Comparison of ENCODE assay signal across 8 mouse cellular contexts in genomic region chr2:130697821-130698266, GRCm38 (mm10). TPM values are rescaled to one million over a fixed set of nuclear protein-coding genes. Genes with fewer than 3 reads are reported as not detected.
DNase-seq lines count a peak whose midpoint lies in the region; ATAC-seq lines count a peak whose summit lies in the region.

No protein-coding gene starts in this region.

- peak overlapping the region; percentile 57 for H3K4me3 ChIP-seq in hindbrain, embryonic 15.5 days
- H3K4me3 ChIP-seq in neural tube, embryonic 11.5 days (ENCODE audit: low read depth, low read length): peak overlapping the region; percentile 50

- peak overlapping the region; percentile 100 for H3K4me2 ChIP-seq in hindbrain, embryonic 15.5 days
- peak overlapping the region; percentile 99 for H3K4me2 ChIP-seq in neural tube, embryonic 11.5 days (ENCODE audit: low read depth)

- H3K9me3 ChIP-seq in hindbrain, embryonic 15.5 days: no peaks in the 10 kb centered on the region
- no peaks in the 10 kb centered on the region for H3K9me3 ChIP-seq in neural tube, embryonic 11.5 days (ENCODE audit: control insufficient read depth, low read length)

- H3K36me3 ChIP-seq in hindbrain, embryonic 15.5 days: no peaks in the 10 kb centered on the region
- no peaks in the 10 kb centered on the region for H3K36me3 ChIP-seq in neural tube, embryonic 11.5 days (ENCODE audit: control insufficient read depth, insufficient read depth, low read length)

- WGBS in hindbrain, embryonic 15.5 days: 2% methylated on average over 14 of the region's 14 CpGs
- WGBS in neural tube, embryonic 11.5 days: 2% methylated on average over 14 of the region's 14 CpGs

- H3K4me1 ChIP-seq in hindbrain, embryonic 15.5 days (replicated peaks): peaks cover 20% of the 10 kb centered on the region
- H3K4me1 ChIP-seq in neural tube, embryonic 11.5 days (ENCODE audit: control insufficient read depth, insufficient read depth, low read length): peaks cover 7% of the 10 kb centered on the region

- H3K27me3 ChIP-seq in hindbrain, embryonic 15.5 days: peaks cover 41% of the 10 kb centered on the region
- peaks cover 35% of the 10 kb centered on the region for H3K27me3 ChIP-seq in neural tube, embryonic 11.5 days (ENCODE audit: control insufficient read depth, insufficient read depth, low read length)

- ATAC-seq in frontal cortex, adult (ENCODE audit: low TSS enrichment): peak; percentile 55; the same call in 1 of the 2 replicates
- no peak for ATAC-seq in hindbrain, embryonic 15.5 days (ENCODE audit: low FRiP score, low read depth)
- ATAC-seq in neural tube, embryonic 11.5 days (ENCODE audit: insufficient read depth, low FRiP score, low TSS enrichment): peak; percentile 53; the same call in 1 of the 2 replicates

- H3K27ac ChIP-seq in hindbrain, embryonic 15.5 days (replicated peaks): no peak overlapping the region
- no peak overlapping the region for H3K27ac ChIP-seq in neural tube, embryonic 11.5 days (ENCODE audit: low read depth, low read length)

- no peak for DNase-seq in frontal cortex, postnatal 10 days (ENCODE audit: low spot score in 2 of 2)
- DNase-seq in right cerebral cortex, adult 18-20 months: peak; percentile 44
- DNase-seq in right cerebral cortex, postnatal 10 days (ENCODE audit: low spot score in 2 of 2): no peak
- DNase-seq in neural tube, embryonic 11.5 days (ENCODE audit: low spot score): peak; percentile 31
- DNase-seq in B cell, adult 2 months: no peak
- DNase-seq in frontal cortex, postnatal 14 days (ENCODE audit: low spot score in 2 of 2): no peak

- peak overlapping the region; percentile 47; the same call in 1 of the 2 replicates for H3K9ac ChIP-seq in hindbrain, embryonic 15.5 days
- H3K9ac ChIP-seq in neural tube, embryonic 11.5 days (ENCODE audit: low read length): no peak overlapping the region

RNA-seq across cellular contexts. Expression of gene Slc4a11, which starts 0.5 kb away (rescaled TPM):
- polyA plus RNA-seq in hindbrain, embryonic 15.5 days (2015; fragmentation: Nextera tagmentation; extraction: Ambion mirVana): 0.52 and 0.64 TPM in 2 replicates
- 0.32 and 0.52 TPM in 2 replicates for polyA plus RNA-seq in neural tube, embryonic 11.5 days (2014; fragmentation: Nextera tagmentation; extraction: Ambion mirVana)

RNA-seq across cellular contexts. Expression of gene Itpa, which starts 30.4 kb away (rescaled TPM):
- 123 and 125 TPM in 2 replicates for polyA plus RNA-seq in hindbrain, embryonic 15.5 days (2015; fragmentation: Nextera tagmentation; extraction: Ambion mirVana)
- polyA plus RNA-seq in neural tube, embryonic 11.5 days (2014; fragmentation: Nextera tagmentation; extraction: Ambion mirVana): 143 and 144 TPM in 2 replicates

RNA-seq across cellular contexts. Expression of gene Ddrgk1, which starts 33.4 kb away (rescaled TPM):
- polyA plus RNA-seq in hindbrain, embryonic 15.5 days (2015; fragmentation: Nextera tagmentation; extraction: Ambion mirVana): 66.6 and 72.6 TPM in 2 replicates
- 44.5 and 44.8 TPM in 2 replicates for polyA plus RNA-seq in neural tube, embryonic 11.5 days (2014; fragmentation: Nextera tagmentation; extraction: Ambion mirVana)

RNA-seq across cellular contexts. Expression of gene Lzts3, which starts 55.2 kb away (rescaled TPM):
- polyA plus RNA-seq in hindbrain, embryonic 15.5 days (2015; fragmentation: Nextera tagmentation; extraction: Ambion mirVana): 17.9 and 19.8 TPM in 2 replicates
- 0.84 and 1.1 TPM in 2 replicates for polyA plus RNA-seq in neural tube, embryonic 11.5 days (2014; fragmentation: Nextera tagmentation; extraction: Ambion mirVana)

Comparison
In these comparisons a context has a peak if more than half of its experiments do, and no peak if none do; other contexts are left out.
1. DNase-seq: peak in right cerebral cortex, adult 18-20 months (single experiment) and neural tube, embryonic 11.5 days (single experiment); none in frontal cortex, postnatal 10 days (0 of 2), right cerebral cortex, postnatal 10 days (0 of 2), B cell, adult 2 months (0 of 2) and frontal cortex, postnatal 14 days (0 of 2).